Mouse (Mus musculus) forebrain, embryonic 12.5 days (tissue): ENCODE data around the gene Stk39. TPM values are rescaled to one million over a fixed set of nuclear protein-coding genes. Genes with fewer than 3 reads are reported as not detected.

Experiments used
- ATAC-seq: fragments of 200-750 bp; cut with Nextera tagmentation; 2 replicates; pipeline ENCODE4 v1.8.0; 2017; ENCODE audit warnings: moderate TSS enrichment; ENCODE audit not compliant: low FRiP score
- H3K27ac ChIP-seq: fragments of 300-500 bp; sonication (generic); 2 replicates; pipeline ENCODE4 v1.5.1; 2016; ENCODE audit warnings: mild to moderate bottlenecking
- H3K27me3 ChIP-seq: fragments of 300-500 bp; sonication (generic); 2 replicates; pipeline ENCODE4 v1.6.1; 2016; ENCODE audit warnings: mild to moderate bottlenecking
- H3K36me3 ChIP-seq: fragments of 300-500 bp; sonication (generic); replicated peaks from 2 replicates; pipeline ENCODE4 v1.6.1; 2016; ENCODE audit warnings: mild to moderate bottlenecking
- H3K4me1 ChIP-seq: fragments of 300-500 bp; sonication (generic); 2 replicates; pipeline ENCODE4 v1.6.1; 2016
- H3K4me2 ChIP-seq: fragments of 300-500 bp; sonication (generic); 2 replicates; pipeline ENCODE4 v1.6.1; 2016; ENCODE audit warnings: mild to moderate bottlenecking, moderate library complexity
- H3K4me3 ChIP-seq: fragments of 300-500 bp; sonication (generic); replicated peaks from 2 replicates; pipeline ENCODE4 v1.5.1; 2016; ENCODE audit warnings: mild to moderate bottlenecking
- H3K9ac ChIP-seq: fragments of 300-500 bp; sonication (generic); 2 replicates; pipeline ENCODE4 v1.6.1; 2016; ENCODE audit warnings: mild to moderate bottlenecking
- H3K9me3 ChIP-seq: fragments of 300-500 bp; sonication (generic); 2 replicates; pipeline ENCODE4 v1.6.1; 2016
- WGBS: fragments of 180-500 bp; shearing (Covaris S2); methylation state at CpG from one replicate; pipeline ENCODE4 v1.1.7; 2016; 5-methylcytosine and 5-hydroxymethylcytosine counted together
- polyA plus RNA-seq: library from polyadenylated mRNA; unstranded; fragments of >200 nt; fragmentation: Nextera tagmentation; extraction: Ambion mirVana; gene quantifications from 2 replicates; pipeline ENCODE4 v1.2.1, GENCODE M21; 2016

The Stk39 gene
- polyA plus RNA-seq, 1 experiment from 2014 or later: 43.6 TPM

- Histone ChIP-seq H3K27me3 (no peaks in the 10 kb centered on the region), H3K36me3 (peaks cover 9% of the 10 kb centered on the region; the same call in 1 of the 2 replicates), H3K4me3 (no peak overlapping the region), H3K27ac (no peak overlapping the region), H3K4me2 (no peak overlapping the region), H3K9me3 (no peaks in the 10 kb centered on the region), H3K9ac (no peak overlapping the region), H3K4me1 (peaks cover 31% of the 10 kb centered on the region)
- WGBS: 56% methylated on average over 10 of the region's 10 CpGs
- no peak for ATAC-seq
These were observed 85.7 kb downstream of the Stk39 start for GRCm38 (mm10) chr2:68386313-68386863.

GRCm38 (mm10) chr2:68385654-68386312, 86.3 kb downstream of the Stk39 start:
- no peak for ATAC-seq
- H3K27me3 ChIP-seq: no peaks in the 10 kb centered on the region
- H3K9ac ChIP-seq: no peak overlapping the region
- no peaks in the 10 kb centered on the region for H3K9me3 ChIP-seq
- 76% methylated on average over 9 of the region's 9 CpGs for WGBS
- no peak overlapping the region for H3K4me3 ChIP-seq
- H3K4me1 ChIP-seq: peaks cover 35% of the 10 kb centered on the region
- H3K4me2 ChIP-seq: no peak overlapping the region
- H3K36me3 ChIP-seq: peaks cover 9% of the 10 kb centered on the region; the same call in 1 of the 2 replicates
- no peak overlapping the region for H3K27ac ChIP-seq

- H3K4me1 ChIP-seq: peaks cover 45% of the 10 kb centered on the region
- H3K27ac ChIP-seq: no peak overlapping the region
These were observed 88.1 kb downstream of the Stk39 start for GRCm38 (mm10) chr2:68383964-68384363.

GRCm38 (mm10) chr2:68382394-68383059, 89.5 kb downstream of the Stk39 start:
- Histone ChIP-seq H3K4me2 (no peak overlapping the region), H3K9ac (no peak overlapping the region), H3K27me3 (no peaks in the 10 kb centered on the region), H3K36me3 (no peaks in the 10 kb centered on the region), H3K9me3 (no peaks in the 10 kb centered on the region), H3K4me1 (peaks cover 48% of the 10 kb centered on the region), H3K27ac (no peak overlapping the region), H3K4me3 (no peak overlapping the region)
- no peak for ATAC-seq
- WGBS: 75% methylated on average over 11 of the region's 11 CpGs

More at GRCm38 (mm10) chr2:68383964-68384363, 88.1 kb downstream of the Stk39 start:
- peaks cover 7% of the 10 kb centered on the region; the same call in 1 of the 2 replicates for H3K36me3 ChIP-seq
- WGBS: 93% methylated on average over 4 of the region's 4 CpGs
- H3K9ac ChIP-seq: no peak overlapping the region
- H3K9me3 ChIP-seq: no peaks in the 10 kb centered on the region
- H3K27me3 ChIP-seq: no peaks in the 10 kb centered on the region
- H3K4me3 ChIP-seq: no peak overlapping the region
- no peak overlapping the region for H3K4me2 ChIP-seq
- ATAC-seq: no peak

GRCm38 (mm10) chr2:68381881-68382280, 90.2 kb downstream of the Stk39 start:
- H3K27ac ChIP-seq: no peak overlapping the region
- H3K4me3 ChIP-seq: no peak overlapping the region
- H3K9me3 ChIP-seq: no peaks in the 10 kb centered on the region
- no peaks in the 10 kb centered on the region for H3K36me3 ChIP-seq
- ATAC-seq: no peak
- peaks cover 48% of the 10 kb centered on the region for H3K4me1 ChIP-seq
- 75% methylated on average over 4 of the region's 4 CpGs for WGBS
- no peak overlapping the region for H3K9ac ChIP-seq
- H3K27me3 ChIP-seq: no peaks in the 10 kb centered on the region
- no peak overlapping the region for H3K4me2 ChIP-seq

- Histone ChIP-seq H3K36me3 (no peaks in the 10 kb centered on the region), H3K9me3 (no peaks in the 10 kb centered on the region), H3K9ac (no peak overlapping the region), H3K4me1 (peaks cover 41% of the 10 kb centered on the region), H3K27me3 (no peaks in the 10 kb centered on the region), H3K27ac (no peak overlapping the region), H3K4me2 (no peak overlapping the region), H3K4me3 (no peak overlapping the region)
- ATAC-seq: no peak
- WGBS: 62% methylated on average over 6 of the region's 6 CpGs
These were observed 90.9 kb downstream of the Stk39 start for GRCm38 (mm10) chr2:68381205-68381604.

GRCm38 (mm10) chr2:68379631-68380030, 92.4 kb downstream of the Stk39 start:
- H3K9me3 ChIP-seq: no peaks in the 10 kb centered on the region
- no peaks in the 10 kb centered on the region for H3K27me3 ChIP-seq
- WGBS: 36% methylated on average over 11 of the region's 11 CpGs
- H3K4me1 ChIP-seq: peaks cover 34% of the 10 kb centered on the region
- H3K9ac ChIP-seq: no peak overlapping the region
- H3K4me2 ChIP-seq: no peak overlapping the region
- H3K27ac ChIP-seq: 0 out of 2 replicates have a peak overlapping the region, but pooled peaks have one; percentile 31
- no peaks in the 10 kb centered on the region for H3K36me3 ChIP-seq
- ATAC-seq: no peak
- no peak overlapping the region for H3K4me3 ChIP-seq

GRCm38 (mm10) chr2:68378319-68378718, 93.7 kb downstream of the Stk39 start:
- Histone ChIP-seq H3K4me1 (peaks cover 37% of the 10 kb centered on the region), H3K4me2 (no peak overlapping the region), H3K9me3 (no peaks in the 10 kb centered on the region), H3K4me3 (no peak overlapping the region), H3K9ac (no peak overlapping the region), H3K27me3 (no peaks in the 10 kb centered on the region), H3K36me3 (no peaks in the 10 kb centered on the region), H3K27ac (no peak overlapping the region)
- WGBS: 93% methylated on average over 8 of the region's 8 CpGs
- ATAC-seq: no peak

GRCm38 (mm10) chr2:68377251-68377681, 94.8 kb downstream of the Stk39 start:
- H3K27me3 ChIP-seq: no peaks in the 10 kb centered on the region
- no peaks in the 10 kb centered on the region for H3K9me3 ChIP-seq
- H3K4me2 ChIP-seq: no peak overlapping the region
- no peak for ATAC-seq
- no peak overlapping the region for H3K9ac ChIP-seq
- H3K27ac ChIP-seq: no peak overlapping the region
- peaks cover 28% of the 10 kb centered on the region for H3K4me1 ChIP-seq
- no peaks in the 10 kb centered on the region for H3K36me3 ChIP-seq
- WGBS: 87% methylated on average over 6 of the region's 6 CpGs
- H3K4me3 ChIP-seq: no peak overlapping the region

GRCm38 (mm10) chr2:68376660-68377059, 95.4 kb downstream of the Stk39 start:
- H3K27me3 ChIP-seq: no peaks in the 10 kb centered on the region
- no peak overlapping the region for H3K4me3 ChIP-seq
- no peak overlapping the region for H3K27ac ChIP-seq
- 90% methylated on average over 12 of the region's 12 CpGs for WGBS
- no peak overlapping the region for H3K4me2 ChIP-seq
- H3K9ac ChIP-seq: no peak overlapping the region
- ATAC-seq: no peak
- H3K9me3 ChIP-seq: no peaks in the 10 kb centered on the region
- H3K36me3 ChIP-seq: no peaks in the 10 kb centered on the region
- peaks cover 22% of the 10 kb centered on the region for H3K4me1 ChIP-seq

GRCm38 (mm10) chr2:68374202-68374601, 97.9 kb downstream of the Stk39 start:
- Histone ChIP-seq H3K4me2 (no peak overlapping the region), H3K9ac (no peak overlapping the region), H3K9me3 (no peaks in the 10 kb centered on the region), H3K27me3 (no peaks in the 10 kb centered on the region), H3K4me3 (no peak overlapping the region), H3K27ac (no peak overlapping the region), H3K36me3 (no peaks in the 10 kb centered on the region), H3K4me1 (peaks cover 20% of the 10 kb centered on the region)
- ATAC-seq: no peak
- WGBS: 80% methylated on average over 7 of the region's 7 CpGs

GRCm38 (mm10) chr2:68371912-68372311, 100.2 kb downstream of the Stk39 start:
- Histone ChIP-seq H3K4me1 (peaks cover 30% of the 10 kb centered on the region), H3K9me3 (no peaks in the 10 kb centered on the region), H3K4me2 (no peak overlapping the region), H3K4me3 (no peak overlapping the region), H3K27me3 (no peaks in the 10 kb centered on the region), H3K36me3 (no peaks in the 10 kb centered on the region), H3K9ac (no peak overlapping the region), H3K27ac (no peak overlapping the region)
- WGBS: 82% methylated on average over 6 of the region's 6 CpGs
- ATAC-seq: no peak
